Mouse (Mus musculus): ENCODE measurements around the gene Rtp1. TPM values are rescaled to one million over a fixed set of nuclear protein-coding genes. Genes with fewer than 3 reads are reported as not detected.

Gene Rtp1
- total RNA-seq, 2 experiments from 2014 or later: 0.23 to 0.52 TPM

DNA sequence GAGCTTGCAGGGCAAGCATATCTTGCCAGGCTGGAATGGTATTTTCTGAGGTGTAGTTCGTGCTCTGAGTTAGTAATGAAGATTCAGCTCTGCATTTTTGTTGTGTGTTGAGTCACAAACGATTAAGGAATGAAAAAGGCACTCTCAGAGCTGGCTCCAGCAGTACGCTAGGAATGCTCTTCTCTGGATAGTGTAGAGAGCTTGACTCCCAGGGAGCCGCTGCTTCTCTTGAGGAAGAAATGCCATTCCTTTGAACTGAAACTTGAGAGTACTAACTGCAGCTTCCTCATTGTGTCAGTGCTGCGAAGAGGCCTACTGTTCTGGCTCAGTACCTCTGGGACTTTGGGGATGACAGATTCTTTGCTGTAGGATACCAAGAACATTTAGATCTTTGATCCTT, 5.1 kb upstream of the Rtp1 start:
- peak overlapping the region; percentile 51; the same call in 1 of the 2 replicates for H3K27ac ChIP-seq
- no peak for TF ChIP-seq CTCF (conservative IDR thresholded peaks at IDR 0.05)

DNA sequence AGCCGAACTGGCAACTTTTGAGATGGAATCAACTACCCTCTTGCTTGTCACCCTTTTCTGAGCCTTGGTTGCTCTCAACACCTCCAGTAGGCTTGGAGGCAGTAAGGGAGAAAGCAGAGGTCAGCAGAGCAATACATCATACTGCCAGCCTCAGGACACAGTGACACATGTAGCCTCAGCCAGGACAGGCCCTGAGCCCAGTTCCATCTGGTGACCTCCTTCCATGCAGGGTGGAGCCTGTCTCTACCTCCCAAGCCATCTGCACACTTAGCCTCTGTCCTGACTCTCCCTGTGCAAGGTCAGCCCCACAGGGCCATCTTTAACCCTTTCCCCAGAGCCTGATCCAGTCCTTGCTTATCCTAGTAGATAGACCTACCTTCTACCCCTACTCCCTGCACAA, 1.2 kb upstream of the Rtp1 start:
- TF ChIP-seq CTCF (conservative IDR thresholded peaks at IDR 0.05): no peak
- no peak for DNase-seq (ENCODE audit: low spot score in 2 of 2)
- no peak overlapping the region for H3K27ac ChIP-seq
- no peak overlapping the region for H3K4me3 ChIP-seq

More for the DNA sequence above, 5.1 kb upstream of the Rtp1 start:
- no peak overlapping the region for H3K4me3 ChIP-seq
- no peak for DNase-seq (ENCODE audit: low spot score in 2 of 2)

DNA sequence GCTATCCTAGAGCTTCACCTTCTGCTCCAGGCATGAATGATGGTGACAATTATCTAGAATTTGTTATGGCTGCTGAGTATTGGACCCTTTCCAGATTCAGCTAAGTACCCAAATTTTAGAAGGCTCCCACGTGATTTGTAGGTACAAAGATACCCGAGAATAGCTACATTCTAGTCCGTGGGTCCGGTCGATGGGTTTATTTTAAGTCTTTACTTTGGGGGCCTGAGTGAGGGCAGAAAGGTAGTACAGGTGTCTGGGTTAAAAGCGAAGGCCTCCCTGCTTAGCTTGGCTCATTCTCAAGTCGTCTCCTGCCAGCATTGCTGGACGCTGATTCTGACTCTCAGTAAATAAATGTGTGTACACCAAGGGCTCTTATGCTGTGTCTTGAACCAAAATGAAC, 1.1 kb downstream of the Rtp1 start:
- no peak overlapping the region for H3K27ac ChIP-seq
- no peak for DNase-seq (ENCODE audit: low spot score in 2 of 2)
- H3K4me3 ChIP-seq: no peak overlapping the region
- TF ChIP-seq CTCF (conservative IDR thresholded peaks at IDR 0.05): no peak

DNA sequence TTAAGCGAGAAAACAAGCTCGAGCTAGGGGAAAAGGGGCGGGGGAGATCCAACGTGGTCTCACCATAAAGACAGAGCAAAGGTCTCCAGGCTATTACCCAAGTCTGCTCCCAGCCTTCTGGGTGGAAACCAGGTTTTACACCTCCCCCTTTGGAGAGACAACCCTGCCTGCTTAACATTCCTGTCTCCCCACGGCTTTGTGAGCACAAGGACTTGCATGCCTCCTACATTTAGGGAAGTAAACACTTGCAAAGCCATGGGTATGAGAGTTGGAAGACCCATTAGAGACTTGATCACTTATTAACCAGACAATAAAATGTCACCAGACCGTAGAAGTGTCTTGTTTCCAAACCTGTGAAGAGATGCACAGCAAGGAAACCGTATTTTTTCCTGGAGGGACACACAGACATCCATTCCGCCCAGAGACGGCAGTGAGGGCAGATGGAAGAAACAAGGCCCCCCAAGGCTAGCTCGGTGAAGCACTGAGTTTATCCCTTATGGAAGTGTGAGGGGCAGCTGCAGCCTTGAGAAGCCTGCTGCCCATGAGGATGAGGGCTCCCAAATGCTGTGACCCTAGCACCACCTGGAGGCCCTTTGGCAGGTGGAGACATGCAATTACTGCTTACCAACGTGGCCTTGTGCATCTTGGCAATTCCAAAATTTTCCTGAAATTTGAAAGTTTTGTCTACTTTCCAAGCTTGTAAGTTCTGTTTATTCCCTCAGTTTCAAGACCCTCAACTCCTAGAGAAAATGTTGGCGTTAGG, 8.7 kb downstream of the Rtp1 start:
- TF ChIP-seq CTCF (conservative IDR thresholded peaks at IDR 0.05): peak; percentile 23; the same call in 1 of the 2 replicates
- no peak for DNase-seq (ENCODE audit: low spot score in 2 of 2)
- Histone ChIP-seq H3K27ac (no peak overlapping the region), H3K4me3 (no peak overlapping the region)

DNA sequence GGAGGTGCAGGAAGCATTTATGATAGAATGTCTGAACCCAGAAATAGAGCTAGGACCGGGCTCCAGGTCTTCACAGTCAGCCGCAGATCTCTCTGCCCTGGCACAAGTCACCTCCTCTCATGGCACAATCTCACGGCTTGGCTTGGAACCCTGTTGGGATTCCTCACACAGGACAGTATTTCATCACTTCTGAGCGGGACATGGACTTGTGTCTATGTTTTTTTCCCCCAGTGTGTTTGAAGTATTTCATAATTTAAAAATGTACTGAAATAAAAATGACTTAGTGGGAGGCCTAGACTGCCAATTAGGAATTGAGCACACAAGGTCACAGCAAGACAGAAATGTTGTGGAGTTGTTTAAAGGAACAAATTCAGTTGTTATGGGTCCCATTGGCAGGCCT, 15.3 kb downstream of the Rtp1 start:
- DNase-seq (ENCODE audit: low spot score in 2 of 2): no peak
- H3K27ac ChIP-seq: no peak overlapping the region
- H3K4me3 ChIP-seq: no peak overlapping the region
- no peak for TF ChIP-seq CTCF (conservative IDR thresholded peaks at IDR 0.05)

DNA sequence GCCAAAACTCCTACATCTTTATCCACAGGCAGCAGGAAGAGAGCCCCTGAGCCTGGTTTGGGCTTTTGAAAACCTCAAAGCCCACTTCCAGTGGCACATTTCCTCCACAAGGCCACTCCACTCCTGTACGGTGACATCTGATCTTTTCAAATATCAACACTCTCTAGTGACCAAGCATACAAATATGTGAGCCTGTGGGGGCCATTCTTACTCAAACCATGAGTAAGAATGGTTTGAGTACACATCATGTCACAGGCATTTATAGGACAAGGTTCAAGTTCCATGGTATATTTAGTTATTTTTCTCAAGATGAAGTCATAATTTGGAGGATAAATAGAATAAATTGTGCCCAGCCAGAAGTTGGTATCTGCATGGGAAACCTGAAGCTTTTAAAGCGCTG, 21.0 kb downstream of the Rtp1 start:
- DNase-seq (ENCODE audit: low spot score in 2 of 2): no peak
- TF ChIP-seq CTCF (conservative IDR thresholded peaks at IDR 0.05): no peak
- no peak overlapping the region for H3K27ac ChIP-seq
- H3K4me3 ChIP-seq: no peak overlapping the region

DNA sequence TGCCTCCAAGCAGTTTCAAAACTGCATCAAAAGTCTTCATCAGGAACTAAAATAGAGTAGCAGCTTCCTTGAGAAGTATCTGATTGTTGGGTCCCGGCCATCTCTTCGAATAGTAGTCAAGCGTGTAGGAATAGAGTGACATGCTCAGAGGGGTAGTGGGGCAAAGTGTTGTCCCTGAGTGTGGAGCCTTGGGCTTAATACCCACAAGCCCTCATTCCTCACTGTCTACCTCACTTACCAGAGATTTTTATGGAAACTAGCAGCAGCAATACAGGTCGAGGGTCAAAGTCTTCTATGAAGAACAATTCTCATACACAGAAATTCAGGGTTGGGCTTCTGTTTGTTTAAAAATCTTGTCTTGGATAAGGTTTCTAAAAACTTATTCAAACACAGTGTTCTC, 21.9 kb downstream of the Rtp1 start:
- no peak for DNase-seq (ENCODE audit: low spot score in 2 of 2)
- TF ChIP-seq CTCF (conservative IDR thresholded peaks at IDR 0.05): no peak
- H3K4me3 ChIP-seq: no peak overlapping the region
- H3K27ac ChIP-seq: no peak overlapping the region

DNA sequence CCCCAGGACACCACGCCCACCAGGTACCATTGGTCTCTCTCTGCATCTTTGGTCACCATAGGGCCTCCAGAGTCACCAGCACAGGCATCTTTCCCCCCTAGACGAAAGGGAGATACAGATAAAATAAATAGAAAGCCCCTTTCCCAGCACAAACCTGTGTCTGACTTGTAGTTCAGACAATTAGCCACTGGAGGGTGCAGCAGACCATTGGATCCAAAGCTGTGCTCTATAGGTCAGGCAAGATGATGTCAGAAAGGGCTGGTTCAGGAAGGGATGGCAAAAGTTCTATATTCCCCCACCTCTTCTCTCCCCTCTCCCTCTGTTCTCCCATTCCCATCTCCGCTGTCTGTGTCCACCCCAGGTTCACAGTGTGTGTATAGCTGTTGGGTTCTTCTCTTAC, 23.5 kb downstream of the Rtp1 start:
- Histone ChIP-seq H3K4me3 (no peak overlapping the region), H3K27ac (no peak overlapping the region)
- peak; percentile 93 for TF ChIP-seq CTCF (conservative IDR thresholded peaks at IDR 0.05)
- DNase-seq (ENCODE audit: low spot score in 2 of 2): peak; percentile 44 to 74

DNA sequence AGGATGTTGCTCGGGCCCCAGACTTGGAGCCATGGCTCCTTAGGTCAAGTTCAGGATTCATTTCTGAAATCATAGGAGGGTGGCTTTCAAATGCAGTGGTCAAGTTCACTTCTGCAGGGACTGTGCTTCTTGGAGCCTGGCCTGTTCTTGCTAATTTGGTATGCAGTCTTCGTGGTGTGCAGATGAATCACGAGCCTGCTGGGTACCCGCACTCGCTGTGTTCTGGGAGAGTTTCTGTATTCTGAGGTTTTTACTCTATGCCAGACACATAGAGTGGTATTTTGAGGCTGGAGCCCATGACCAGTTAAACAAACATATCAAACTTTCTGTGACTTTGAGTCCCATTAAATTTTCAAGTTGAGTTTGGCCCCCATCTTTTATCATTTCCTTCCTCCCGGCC, 25.4 kb downstream of the Rtp1 start:
- H3K4me3 ChIP-seq: no peak overlapping the region
- TF ChIP-seq CTCF (conservative IDR thresholded peaks at IDR 0.05): no peak
- no peak overlapping the region for H3K27ac ChIP-seq
- no peak for DNase-seq (ENCODE audit: low spot score in 2 of 2)

DNA sequence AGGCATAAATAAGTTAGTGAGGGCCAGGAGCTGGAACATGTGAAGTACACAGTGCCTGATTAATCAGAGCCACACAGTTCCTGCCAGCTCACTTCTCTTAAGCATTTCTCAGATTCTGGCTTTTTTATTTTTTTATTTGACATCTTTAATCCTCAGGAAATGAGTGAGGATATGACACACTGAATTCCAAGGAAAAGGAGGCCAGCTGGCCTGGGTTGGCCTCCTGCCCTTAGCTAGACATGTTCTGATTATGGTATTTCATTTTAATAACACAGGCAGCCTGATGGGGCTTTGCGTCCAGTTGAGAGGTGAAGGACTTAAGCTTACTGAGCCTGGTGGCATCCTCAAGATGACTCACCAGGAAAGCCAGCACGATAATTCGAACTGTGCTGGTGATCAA, 27.6 kb downstream of the Rtp1 start:
- DNase-seq (ENCODE audit: low spot score in 2 of 2): no peak
- no peak overlapping the region for H3K27ac ChIP-seq
- no peak for TF ChIP-seq CTCF (conservative IDR thresholded peaks at IDR 0.05)
- H3K4me3 ChIP-seq: no peak overlapping the region

DNA sequence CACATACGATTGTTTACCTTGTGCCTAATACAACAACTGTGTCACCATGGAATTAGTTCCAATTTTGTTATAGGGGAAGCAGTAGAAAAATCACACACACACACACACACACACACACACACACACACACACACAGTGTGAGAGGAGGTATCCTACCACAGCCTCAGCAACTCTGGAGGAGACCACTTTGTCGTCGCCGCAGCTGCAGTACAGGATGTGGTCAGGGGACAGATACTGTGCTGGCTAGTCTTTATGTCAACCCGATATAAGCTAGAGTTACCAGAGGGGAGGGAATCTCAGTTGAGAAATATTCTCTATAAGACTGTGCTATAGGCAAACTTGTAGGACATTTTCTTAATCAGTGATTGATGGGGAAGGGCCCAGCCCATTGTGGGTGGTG, 28.4 kb downstream of the Rtp1 start:
- TF ChIP-seq CTCF (conservative IDR thresholded peaks at IDR 0.05): no peak
- DNase-seq (ENCODE audit: low spot score in 2 of 2): no peak
- Histone ChIP-seq H3K4me3 (no peak overlapping the region), H3K27ac (no peak overlapping the region)

DNA sequence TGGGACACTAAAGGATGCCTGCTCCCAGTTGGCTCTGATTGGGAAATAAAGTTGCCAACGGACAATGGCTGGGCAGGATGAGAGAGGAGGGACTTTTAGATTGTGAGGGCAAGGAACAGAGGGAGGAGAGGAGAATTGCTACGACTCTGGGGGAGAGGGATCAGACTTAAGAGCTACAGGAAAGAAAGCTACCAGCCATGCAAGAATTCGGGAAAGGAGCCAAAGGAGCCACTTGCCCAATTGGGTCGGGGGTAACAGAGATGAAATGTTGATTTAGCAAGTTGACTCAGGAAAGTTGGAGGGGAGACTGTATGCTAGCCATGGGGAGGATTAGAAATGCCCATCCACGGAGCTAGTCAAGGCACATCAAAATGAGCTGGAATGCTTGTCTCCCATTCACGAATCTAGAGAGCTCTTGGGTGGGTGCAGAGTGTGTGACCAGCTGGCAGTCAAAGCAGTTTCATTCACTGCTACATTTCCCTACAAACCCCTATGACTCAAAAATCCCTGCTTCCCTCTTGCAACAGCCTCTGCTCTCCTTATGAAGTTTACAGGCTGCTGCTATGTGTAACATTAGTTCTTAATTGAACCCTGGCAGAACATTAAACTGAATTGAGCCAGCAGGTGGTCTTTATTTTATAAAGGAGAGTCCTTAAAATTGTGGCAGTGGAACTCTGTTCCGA, 30.1 kb downstream of the Rtp1 start:
- peak; percentile 15 to 25 for DNase-seq (ENCODE audit: low spot score in 2 of 2)
- no peak for TF ChIP-seq CTCF (conservative IDR thresholded peaks at IDR 0.05)
- Histone ChIP-seq H3K4me3 (no peak overlapping the region), H3K27ac (no peak overlapping the region)

DNA sequence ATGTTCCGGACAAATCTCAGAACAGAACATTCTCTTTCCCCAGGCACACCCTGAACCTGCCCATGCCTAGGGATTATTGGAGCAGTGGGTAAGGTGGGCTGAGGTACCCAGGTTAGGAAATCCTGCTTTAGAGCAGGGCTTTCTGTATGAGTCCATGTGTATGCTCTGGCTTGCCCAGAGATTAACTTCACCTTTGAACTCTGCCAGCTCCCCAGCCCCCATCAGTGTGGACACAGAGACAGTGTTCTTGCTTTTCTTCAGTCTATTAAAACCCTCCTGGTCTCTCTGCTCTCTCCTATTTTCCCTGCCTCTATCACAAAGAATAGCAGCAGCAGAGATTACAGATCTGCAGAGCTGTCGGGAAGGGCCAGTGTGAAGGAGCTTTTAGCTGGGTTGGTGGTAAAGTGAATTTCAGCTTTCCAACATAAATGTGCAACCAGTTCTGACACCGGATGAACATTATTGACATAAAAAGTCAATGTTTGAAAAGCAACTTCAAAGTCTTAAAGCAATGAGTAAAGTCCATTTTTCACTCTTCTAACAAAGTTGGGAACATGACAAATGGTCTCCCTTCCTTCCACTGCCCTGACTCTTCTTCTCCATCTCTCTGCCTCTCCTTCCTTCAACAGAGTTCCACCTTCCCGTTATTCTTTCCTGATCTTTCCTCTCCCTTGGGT, 34.9 kb downstream of the Rtp1 start:
- Histone ChIP-seq H3K4me3 (no peak overlapping the region), H3K27ac (no peak overlapping the region)
- TF ChIP-seq CTCF (conservative IDR thresholded peaks at IDR 0.05): no peak
- DNase-seq (ENCODE audit: low spot score in 2 of 2): no peak
